Mouse (Mus musculus) layer of hippocampus, adult 9-11 months (tissue): ENCODE data around the gene Thbs3.

Source experiments
- DNase-seq: peaks from one replicate; pipeline ENCODE4 v3.0.0; 2022

The Thbs3 gene

DNA sequence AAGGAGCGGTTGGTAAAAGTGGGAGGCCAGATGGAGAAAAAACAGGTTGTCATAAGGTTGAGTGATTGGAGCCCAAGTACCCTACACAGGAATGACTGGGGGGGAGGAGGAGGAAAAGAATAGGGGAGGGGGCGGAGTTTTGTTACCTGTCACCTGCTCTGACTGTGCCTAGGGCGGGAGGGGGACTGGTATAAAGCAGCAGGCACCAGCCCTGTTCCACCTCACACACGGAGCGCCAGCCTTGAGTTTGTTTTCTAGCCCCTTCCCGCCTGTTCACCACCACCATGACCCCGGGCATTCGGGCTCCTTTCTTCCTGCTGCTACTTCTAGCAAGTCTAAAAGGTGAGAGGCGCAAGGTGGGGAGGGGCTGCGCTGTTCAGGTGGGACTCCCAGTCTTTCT is 13.9 kb downstream of the Thbs3 start, which contains the start of gene Muc1:
Gene Muc1, plus strand, starts transcription at position 222 of the 400 bp plus-strand sequence.
- DNase-seq: no peak

DNA sequence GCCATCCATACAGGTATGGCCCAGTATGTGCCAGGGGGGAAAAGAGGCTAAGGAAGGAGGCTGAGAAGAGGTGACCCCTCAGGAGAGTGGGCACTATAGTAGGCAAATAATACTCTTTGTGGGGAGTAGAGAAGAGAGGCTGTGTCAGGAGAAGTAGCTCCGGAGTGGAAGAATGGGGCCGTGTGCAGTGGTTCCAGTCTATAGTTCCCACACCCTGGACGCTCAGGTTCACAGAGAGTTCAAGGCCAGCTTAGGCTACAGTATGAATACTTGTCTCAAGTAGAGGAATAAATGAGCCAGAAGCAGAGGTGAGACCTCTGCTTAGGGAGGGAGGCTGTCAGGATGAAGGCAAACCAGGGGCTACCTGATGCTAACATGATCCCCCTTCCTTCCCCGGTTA is 14.3 kb downstream of the Thbs3 start:
- DNase-seq: no peak

DNA sequence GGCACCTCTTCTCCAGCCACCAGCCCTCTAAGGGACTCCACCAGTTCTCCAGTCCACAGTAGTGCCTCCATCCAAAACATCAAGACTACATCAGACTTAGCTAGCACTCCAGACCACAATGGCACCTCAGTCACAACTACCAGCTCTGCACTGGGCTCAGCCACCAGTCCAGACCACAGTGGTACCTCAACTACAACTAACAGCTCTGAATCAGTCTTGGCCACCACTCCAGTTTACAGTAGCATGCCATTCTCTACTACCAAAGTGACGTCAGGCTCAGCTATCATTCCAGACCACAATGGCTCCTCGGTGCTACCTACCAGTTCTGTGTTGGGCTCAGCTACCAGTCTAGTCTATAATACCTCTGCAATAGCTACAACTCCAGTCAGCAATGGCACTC is 15.6 kb downstream of the Thbs3 start:
- DNase-seq: no peak

DNA sequence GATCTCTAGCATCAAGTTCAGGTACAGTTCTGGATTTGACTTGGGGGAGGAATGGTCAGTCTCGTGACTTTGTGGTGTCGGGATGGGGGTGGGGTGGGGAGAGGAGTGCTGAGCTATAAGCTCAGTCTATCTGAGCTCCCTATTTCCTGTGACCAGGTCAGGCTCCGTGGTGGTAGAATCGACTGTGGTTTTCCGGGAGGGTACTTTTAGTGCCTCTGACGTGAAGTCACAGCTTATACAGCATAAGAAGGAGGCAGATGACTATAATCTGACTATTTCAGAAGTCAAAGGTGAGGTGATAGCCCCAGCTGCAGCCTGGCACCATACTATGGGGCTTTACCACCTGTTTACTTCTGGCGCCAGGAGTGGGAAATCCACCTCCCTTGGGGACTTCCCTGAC is 16.4 kb downstream of the Thbs3 start:
- no peak for DNase-seq

DNA sequence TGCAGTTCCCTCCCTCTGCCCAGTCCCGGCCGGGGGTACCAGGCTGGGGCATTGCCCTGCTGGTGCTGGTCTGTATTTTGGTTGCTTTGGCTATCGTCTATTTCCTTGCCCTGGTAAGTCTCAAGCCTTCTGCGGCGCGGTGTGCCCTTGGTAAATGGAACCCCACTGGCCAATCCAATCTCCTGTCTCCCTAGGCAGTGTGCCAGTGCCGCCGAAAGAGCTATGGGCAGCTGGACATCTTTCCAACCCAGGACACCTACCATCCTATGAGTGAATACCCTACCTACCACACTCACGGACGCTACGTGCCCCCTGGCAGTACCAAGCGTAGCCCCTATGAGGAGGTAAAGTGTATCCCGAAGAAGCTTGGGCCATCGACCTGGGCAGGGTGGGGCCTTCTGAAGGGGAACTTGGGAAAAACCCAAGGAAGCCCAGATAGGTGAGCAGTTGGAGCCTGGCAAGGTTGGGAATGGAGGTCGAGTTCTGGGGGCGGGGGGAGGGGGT is 16.8 kb downstream of the Thbs3 start:
- DNase-seq: no peak

- no peak for DNase-seq
Measured at GRCm38 (mm10) chr3:89232614-89233013, 17.6 kb downstream of the Thbs3 start.

DNA sequence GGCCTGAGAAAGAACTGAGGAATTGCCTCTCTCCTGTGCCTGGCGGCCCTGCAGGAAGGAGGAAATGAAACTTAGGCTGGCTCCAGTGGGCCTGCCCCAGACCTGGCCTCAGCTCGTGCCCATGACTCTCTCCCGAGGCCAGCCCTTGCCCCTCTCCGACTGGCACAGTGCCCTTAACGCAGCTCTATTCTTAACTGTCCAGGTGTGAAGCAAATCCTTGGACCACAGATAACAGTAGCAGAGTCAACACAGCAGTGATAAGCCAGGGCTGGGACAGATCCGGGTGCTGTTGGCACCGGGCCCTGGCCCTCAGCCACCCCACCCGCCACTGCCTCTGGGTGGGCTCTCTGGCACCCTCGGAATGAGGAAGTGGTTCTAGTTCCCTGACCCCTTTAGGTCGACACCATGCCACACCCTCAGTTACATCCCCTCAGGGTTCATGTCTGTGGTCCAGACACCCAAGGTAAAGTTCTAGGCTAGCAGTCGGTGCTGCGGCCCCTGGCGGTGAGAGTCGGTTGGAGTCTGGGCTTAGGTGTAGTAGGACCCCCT is 18.7 kb downstream of the Thbs3 start:
- no peak for DNase-seq

DNA sequence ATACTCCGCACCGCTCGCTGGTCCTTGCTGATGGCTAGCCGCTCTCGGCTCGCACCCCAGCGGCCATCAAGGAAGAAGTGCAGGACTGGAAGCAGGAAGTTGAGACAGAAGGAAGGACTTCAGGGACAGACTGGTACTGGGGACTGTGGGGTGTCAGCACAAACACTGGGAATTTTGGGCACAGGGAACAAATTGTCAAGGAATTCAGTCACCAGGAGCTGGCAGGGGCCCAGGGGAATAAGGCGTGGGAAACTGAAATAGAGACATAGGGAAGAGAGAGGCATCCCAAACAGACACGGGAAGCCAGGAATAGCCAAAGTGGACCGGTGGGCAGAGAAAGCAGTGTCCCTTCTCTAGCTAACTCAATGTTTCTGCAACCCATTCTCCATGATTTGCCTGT is 21.5 kb downstream of the Thbs3 start:
- no peak for DNase-seq

GRCm38 (mm10) chr3:89237682-89238081 is 22.7 kb downstream of the Thbs3 start:
- DNase-seq: no peak

GRCm38 (mm10) chr3:89238494-89238893 is 23.5 kb downstream of the Thbs3 start:
- no peak for DNase-seq

- DNase-seq: no peak
Measured at GRCm38 (mm10) chr3:89242331-89242895, 27.4 kb downstream of the Thbs3 start.

- no peak for DNase-seq
Measured at GRCm38 (mm10) chr3:89243609-89244008, 28.6 kb downstream of the Thbs3 start.

DNA sequence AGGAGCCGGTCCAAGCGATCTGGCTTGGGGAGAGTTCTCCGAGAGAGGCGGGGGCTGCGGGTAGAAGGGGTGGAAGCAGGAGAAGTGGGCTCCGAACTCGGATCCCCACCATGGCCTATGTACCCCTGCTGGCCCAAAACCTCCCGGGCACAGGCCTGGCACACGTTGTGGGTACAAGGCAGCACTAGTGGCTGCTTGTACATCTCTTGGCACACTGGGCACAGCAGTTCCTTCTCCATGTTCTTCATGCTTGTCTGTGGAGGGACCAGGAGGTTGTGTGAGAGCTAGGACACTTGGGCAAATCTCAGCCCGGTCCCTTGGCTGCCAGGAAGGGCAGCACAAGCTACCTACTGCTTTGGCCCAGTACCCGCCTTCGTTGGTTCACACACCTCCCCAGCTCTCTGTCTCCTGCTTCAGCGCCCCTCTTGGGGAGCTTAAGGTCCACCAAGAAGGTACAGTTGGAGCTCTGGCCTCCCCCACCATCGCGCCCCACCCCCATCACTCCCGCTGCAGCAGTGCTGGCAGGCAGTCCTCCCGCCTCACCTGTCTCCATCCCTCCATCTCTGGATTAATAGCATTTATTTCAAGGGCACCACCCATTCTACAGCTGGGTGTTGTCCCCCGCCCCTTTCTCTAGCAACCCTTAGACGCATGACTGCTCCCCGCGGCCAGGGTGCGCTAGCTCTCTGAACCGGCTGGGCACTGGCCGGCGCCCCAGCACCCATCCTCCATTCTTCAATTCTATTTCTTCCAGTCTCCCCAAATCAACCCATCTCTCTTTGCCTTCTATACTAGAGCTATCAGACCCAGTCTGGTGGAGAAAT is 29.4 kb downstream of the Thbs3 start:
- DNase-seq: no peak

DNA sequence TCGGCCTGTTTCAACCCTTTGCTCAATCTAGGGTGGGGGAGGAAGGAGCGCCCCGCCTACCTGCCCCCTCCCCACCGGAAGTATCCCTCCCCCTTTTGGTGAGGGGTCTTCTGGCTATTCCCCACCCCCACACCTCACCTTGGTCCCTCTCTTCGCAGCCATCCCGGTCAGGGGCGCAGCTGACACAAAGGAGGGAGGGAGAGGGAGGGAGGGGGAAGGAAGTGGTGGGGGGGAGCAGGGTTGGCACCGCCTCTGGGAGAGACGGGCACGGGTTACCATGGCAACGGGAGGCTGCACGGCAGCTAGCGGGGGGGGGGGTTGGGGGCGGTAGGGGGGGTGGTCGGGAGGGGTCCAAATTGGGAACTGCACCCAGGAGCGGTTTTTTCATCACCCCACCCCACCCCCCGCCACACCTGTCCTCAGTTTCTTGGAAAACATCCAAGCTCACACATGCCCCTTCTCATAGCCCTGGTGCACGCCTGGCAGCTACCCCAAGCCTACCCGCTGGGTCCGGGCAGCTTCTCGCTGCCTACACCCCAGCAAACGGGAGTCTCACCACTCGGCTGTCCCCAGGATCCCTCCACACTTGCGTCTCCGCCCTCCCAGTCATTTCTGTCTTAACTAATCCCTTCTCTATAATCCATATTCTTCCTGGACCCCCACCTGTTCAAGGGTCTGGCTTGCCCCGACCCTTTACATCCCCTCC is 30.2 kb downstream of the Thbs3 start:
- peak; percentile 80 for DNase-seq

- DNase-seq: peak; percentile 80
Measured at GRCm38 (mm10) chr3:89245688-89246171, 30.8 kb downstream of the Thbs3 start, which contains the start of gene Krtcap2. Gene Krtcap2 (plus strand): TSS chr3:89245966.

GRCm38 (mm10) chr3:89246261-89247100 is 31.5 kb downstream of the Thbs3 start, which contains the start of gene Trim46:
Gene Trim46 (minus strand): TSS chr3:89246309.
- DNase-seq: peak; percentile 91

DNA sequence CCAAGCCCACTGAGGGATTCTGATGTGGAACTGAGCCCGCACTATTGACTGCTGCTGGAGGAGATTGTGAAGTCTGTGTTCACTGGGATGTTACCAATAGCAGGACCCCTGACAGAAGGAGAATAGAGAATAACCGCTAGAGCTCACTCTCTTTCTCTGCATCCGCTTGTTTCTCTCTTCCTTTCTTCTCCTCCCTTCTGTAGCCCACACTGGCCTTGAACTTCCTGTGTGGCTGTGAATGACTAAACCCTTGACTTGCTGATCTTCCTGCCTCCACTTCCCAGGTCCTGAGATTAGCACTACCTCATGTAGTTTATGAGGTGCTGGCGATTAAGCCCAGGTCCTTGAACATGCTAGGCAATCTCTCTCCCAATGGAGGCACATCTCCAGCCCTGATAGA is 32.5 kb downstream of the Thbs3 start:
- no peak for DNase-seq

DNA sequence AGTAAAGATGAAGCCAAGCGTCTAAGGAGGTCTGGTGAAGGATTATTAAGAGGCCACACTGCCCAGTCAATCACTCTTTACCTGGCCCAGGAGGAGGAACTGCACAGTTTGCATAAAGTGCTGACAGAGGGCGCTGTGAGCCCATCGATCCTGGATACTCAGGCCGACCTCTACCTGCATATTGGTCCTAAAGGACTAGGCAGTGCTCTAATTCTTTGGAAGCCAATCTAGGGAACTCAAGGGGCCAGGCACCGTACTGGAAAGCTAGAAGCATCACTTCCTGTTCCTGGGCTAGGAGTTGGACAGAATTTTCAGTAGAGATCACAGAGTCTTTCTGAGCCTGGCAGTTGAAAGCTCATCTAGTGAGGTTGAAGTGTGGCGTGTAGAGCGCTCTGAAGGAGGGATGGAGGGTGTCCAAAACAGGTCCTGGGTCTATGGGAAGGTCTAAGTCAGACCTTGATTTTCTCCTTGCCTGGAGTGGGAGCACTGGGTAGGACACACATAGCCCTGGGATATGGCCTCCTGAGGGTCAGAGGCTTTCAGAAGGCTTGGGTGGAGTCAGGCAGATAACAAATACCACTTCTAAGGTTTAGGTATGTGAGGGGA is 35.6 kb downstream of the Thbs3 start:
- DNase-seq: no peak

GRCm38 (mm10) chr3:89251365-89251895 is 36.5 kb downstream of the Thbs3 start:
- DNase-seq: no peak

DNA sequence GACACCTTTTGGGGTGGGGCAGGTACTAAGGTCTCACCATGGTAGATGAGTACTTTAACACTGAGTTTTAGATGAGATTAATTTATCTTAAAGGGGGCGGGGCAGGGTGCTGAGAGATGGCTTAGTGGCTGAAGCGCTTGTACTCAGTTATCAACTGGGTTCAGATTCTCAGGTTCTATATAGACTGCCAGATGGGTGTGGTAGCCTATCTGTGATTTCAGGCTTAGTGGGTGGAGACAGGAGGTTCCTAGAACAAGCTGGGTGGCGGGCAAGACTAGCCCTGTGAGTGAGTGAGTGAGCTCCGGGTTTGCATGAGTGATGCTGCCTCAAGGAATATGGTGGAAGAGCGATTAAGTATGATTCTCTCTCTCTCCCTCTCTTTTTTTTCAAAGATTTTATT is 40.0 kb downstream of the Thbs3 start:
- DNase-seq: no peak

GRCm38 (mm10) chr3:89256177-89256576 is 41.2 kb downstream of the Thbs3 start:
- no peak for DNase-seq
